Mouse (Mus musculus): Measurements from ENCODE around the gene Serpinc1. TPM values are rescaled to one million over a fixed set of nuclear protein-coding genes. Genes with fewer than 3 reads are reported as not detected.
A peak's percentile ranks its signal among the peaks of the same experiment; 100 is the strongest.

The Serpinc1 gene
- total and polyA plus RNA-seq, 3 experiments = 0.13 to 1.3 (median 1.2) TPM

DNA sequence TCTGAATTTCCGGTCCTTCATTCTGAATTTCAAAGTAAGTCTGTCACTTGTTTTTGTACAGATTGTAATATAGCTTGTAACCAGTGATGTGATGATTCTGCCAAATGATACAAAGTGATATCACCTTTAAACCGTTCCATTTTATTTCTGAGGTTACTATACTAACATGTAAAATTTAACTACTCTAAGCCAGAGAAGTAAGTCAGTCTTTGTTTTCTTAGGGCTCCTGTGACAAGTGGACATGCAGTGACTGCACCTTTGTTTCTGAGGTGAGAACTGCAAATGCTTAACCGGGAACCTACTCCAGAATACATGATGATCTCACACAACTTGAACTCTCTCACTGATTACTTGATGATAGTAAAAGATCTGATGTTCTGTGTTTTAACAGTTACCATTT, 59.6 kb downstream of the Serpinc1 start:
- peaks cover 57% of the 10 kb centered on the region for H3K36me3 ChIP-seq (replicated peaks)
- no peaks in the 10 kb centered on the region for H3K9me3 ChIP-seq (replicated peaks)
- ATAC-seq (ENCODE audit: extremely low read depth, insufficient number of reproducible peaks, low FRiP score, poor library complexity, severe bottlenecking) = no peak
- peaks cover 28% of the 10 kb centered on the region for H3K4me1 ChIP-seq (ENCODE audit: insufficient read depth, low read depth, low read length)
- no peak for DNase-seq (ENCODE audit: low spot score)
- no peak for TF ChIP-seq TAL1 (conservative IDR thresholded peaks at IDR 0.05; ENCODE audit: low read depth, low read length)
- TF ChIP-seq GATA1 (IDR thresholded peaks at IDR 0.05; ENCODE audit: borderline replicate concordance, low read length) = no peak
- no peak for TF ChIP-seq GATA2 (IDR thresholded peaks at IDR 0.05; ENCODE audit: borderline replicate concordance, low read depth, low read length)
- no peak for TF ChIP-seq CTCF (IDR thresholded peaks at IDR 0.05; ENCODE audit: low read depth, low read length)
- no peak for TF ChIP-seq POLR2AphosphoS5 (IDR thresholded peaks at IDR 0.05; ENCODE audit: insufficient replicate concordance, low read depth, low read length)
- peak overlapping the region; percentile 91 for H3K4me3 ChIP-seq (ENCODE audit: low read depth, low read length)
- H3K27me3 ChIP-seq (ENCODE audit: insufficient read depth, low read length) = no peaks in the 10 kb centered on the region

DNA sequence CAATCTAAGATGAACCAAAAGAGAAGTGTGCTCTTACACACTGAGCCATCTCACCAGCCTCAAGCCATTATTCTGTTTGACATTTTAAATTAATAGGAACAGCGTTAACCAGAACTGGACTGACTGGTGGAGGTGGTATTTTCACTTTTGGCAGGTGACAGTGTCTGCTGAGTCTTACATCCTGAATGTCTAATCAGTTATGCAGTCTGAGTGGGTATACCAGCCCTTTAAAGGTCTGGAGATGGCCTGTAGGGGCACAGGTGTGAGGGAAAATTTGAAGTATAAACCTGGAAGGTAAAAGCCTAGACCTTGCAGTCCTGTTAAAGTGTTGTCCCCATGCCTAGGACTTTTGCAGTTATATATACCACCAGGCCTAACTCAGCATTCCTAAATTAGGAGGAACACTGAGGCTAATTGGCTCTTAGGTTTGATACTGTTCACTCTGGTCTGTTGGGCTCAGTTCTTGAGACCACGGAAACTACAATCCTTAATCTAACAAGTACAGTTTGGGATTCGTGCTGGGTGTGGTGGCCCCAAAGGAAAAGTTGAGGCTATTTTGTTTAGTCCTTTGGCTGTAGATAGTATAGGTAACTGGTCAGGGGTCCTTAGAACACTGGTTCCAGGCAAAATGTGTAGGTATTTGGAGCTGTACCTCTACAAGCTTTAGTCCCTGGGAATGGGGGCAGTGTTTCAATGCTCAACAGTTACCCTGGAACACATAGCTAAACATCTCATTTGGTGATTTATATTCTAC, 60.8 kb downstream of the Serpinc1 start:
- Histone ChIP-seq H3K27me3 (ENCODE audit: insufficient read depth, low read length) (no peaks in the 10 kb centered on the region), H3K4me3 (ENCODE audit: low read depth, low read length) (no peak overlapping the region), H3K4me1 (ENCODE audit: insufficient read depth, low read depth, low read length) (peaks cover 17% of the 10 kb centered on the region), H3K36me3 (replicated peaks) (peaks cover 68% of the 10 kb centered on the region), H3K9me3 (replicated peaks) (no peaks in the 10 kb centered on the region)
- TF ChIP-seq TAL1 (conservative IDR thresholded peaks at IDR 0.05; ENCODE audit: low read depth, low read length) = no peak
- TF ChIP-seq POLR2AphosphoS5 (IDR thresholded peaks at IDR 0.05; ENCODE audit: insufficient replicate concordance, low read depth, low read length) = no peak
- TF ChIP-seq GATA2 (IDR thresholded peaks at IDR 0.05; ENCODE audit: borderline replicate concordance, low read depth, low read length) = no peak
- TF ChIP-seq GATA1 (IDR thresholded peaks at IDR 0.05; ENCODE audit: borderline replicate concordance, low read length) = no peak
- TF ChIP-seq CTCF (IDR thresholded peaks at IDR 0.05; ENCODE audit: low read depth, low read length) = no peak
- DNase-seq (ENCODE audit: low spot score) (no peak), ATAC-seq (ENCODE audit: extremely low read depth, insufficient number of reproducible peaks, low FRiP score, poor library complexity, severe bottlenecking) (no peak)

DNA sequence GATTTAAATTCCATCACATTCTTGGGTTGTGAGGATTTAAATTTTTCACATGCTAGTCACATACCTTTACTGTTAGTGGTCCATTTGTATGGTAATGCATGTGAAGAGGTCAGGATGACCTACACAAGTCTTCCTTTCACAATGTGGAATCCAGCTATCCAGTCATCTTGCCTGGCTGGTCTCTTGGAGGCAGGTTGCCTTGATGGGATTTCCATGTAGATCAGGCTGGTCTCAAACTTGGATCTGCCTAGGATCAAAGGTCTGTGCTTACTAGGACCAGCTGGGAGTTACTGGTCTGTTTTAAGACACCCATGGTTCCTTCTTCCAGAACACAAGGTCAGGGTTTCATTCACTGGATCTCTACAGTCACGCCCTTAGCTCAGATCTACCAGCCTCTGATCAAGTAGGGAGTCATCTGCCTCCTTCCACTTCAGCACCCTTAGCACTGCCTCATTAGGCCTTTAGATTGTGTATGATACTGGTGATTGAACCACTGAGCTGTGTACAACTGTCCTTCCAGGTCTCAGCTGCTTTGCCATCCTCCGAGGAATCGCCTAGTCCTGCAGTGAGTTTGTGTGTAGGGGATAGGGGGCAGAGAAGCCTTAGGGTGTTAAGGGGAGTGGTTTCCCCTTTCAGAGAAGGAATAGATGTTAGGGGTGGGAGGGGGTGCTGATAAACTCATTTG, 61.5 kb downstream of the Serpinc1 start:
- H3K27me3 ChIP-seq (ENCODE audit: insufficient read depth, low read length) = no peaks in the 10 kb centered on the region
- no peak overlapping the region for H3K4me3 ChIP-seq (ENCODE audit: low read depth, low read length)
- peaks cover 76% of the 10 kb centered on the region for H3K36me3 ChIP-seq (replicated peaks)
- DNase-seq (ENCODE audit: low spot score) (peak; percentile 4), ATAC-seq (ENCODE audit: extremely low read depth, insufficient number of reproducible peaks, low FRiP score, poor library complexity, severe bottlenecking) (peak; percentile 58)
- TF ChIP-seq POLR2AphosphoS5 (IDR thresholded peaks at IDR 0.05; ENCODE audit: insufficient replicate concordance, low read depth, low read length) (peak; percentile 98), GATA1 (IDR thresholded peaks at IDR 0.05; ENCODE audit: borderline replicate concordance, low read length) (no peak)
- peaks cover 16% of the 10 kb centered on the region for H3K4me1 ChIP-seq (ENCODE audit: insufficient read depth, low read depth, low read length)
- H3K9me3 ChIP-seq (replicated peaks) = no peaks in the 10 kb centered on the region

DNA sequence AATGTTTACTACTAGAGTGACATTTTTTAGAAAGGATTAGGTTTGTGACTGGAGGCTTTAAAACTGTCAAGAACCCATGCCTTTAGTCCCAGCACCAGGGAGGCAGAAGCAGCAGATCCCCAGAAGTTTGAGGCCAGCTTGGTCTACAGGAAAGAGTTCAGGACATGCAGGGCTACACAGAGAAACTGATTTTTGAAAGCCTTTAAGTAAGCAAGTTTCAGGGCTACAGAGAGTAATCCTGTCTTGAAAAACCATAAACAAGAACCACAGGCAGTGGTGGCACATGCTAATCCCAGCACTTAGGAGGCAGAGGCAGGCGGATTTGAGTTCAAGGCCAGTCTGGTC, 62.0 kb downstream of the Serpinc1 start:
- ATAC-seq (ENCODE audit: extremely low read depth, insufficient number of reproducible peaks, low FRiP score, poor library complexity, severe bottlenecking) (peak; percentile 10; the same call in 1 of the 2 replicates), DNase-seq (ENCODE audit: low spot score) (no peak)
- H3K9me3 ChIP-seq (replicated peaks) = no peaks in the 10 kb centered on the region
- H3K36me3 ChIP-seq (replicated peaks) = peaks cover 77% of the 10 kb centered on the region
- H3K4me3 ChIP-seq (ENCODE audit: low read depth, low read length) = no peak overlapping the region
- TF ChIP-seq GATA2 (IDR thresholded peaks at IDR 0.05; ENCODE audit: borderline replicate concordance, low read depth, low read length) (no peak), TAL1 (conservative IDR thresholded peaks at IDR 0.05; ENCODE audit: low read depth, low read length) (no peak), CTCF (IDR thresholded peaks at IDR 0.05; ENCODE audit: low read depth, low read length) (no peak), POLR2AphosphoS5 (IDR thresholded peaks at IDR 0.05; ENCODE audit: insufficient replicate concordance, low read depth, low read length) (peak; percentile 12; the same call in 1 of the 2 replicates)
- no peaks in the 10 kb centered on the region for H3K27me3 ChIP-seq (ENCODE audit: insufficient read depth, low read length)
- H3K4me1 ChIP-seq (ENCODE audit: insufficient read depth, low read depth, low read length) = peaks cover 16% of the 10 kb centered on the region

DNA sequence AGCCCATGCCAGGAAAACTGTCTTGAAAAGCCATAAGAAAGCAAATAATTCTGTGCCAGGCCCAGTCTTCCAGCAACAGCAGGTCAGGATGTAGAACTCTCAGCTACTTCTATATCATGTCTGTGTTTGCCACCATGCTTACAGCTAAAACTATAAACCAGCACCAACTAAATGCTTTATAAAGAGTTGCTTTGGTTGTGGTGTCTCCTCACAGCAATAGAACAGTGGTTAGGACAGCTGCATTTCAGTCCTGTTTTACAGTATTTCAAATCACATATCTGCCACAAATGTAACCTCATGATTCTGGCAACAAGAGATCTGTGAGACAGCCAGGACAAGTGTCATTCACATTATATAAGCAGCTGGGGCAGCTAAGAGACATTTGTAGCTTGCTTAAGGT, 62.5 kb downstream of the Serpinc1 start:
- H3K9me3 ChIP-seq (replicated peaks) = no peaks in the 10 kb centered on the region
- peak; percentile 83; the same call in 1 of the 2 replicates for TF ChIP-seq POLR2AphosphoS5 (IDR thresholded peaks at IDR 0.05; ENCODE audit: insufficient replicate concordance, low read depth, low read length)
- no peak for TF ChIP-seq GATA2 (IDR thresholded peaks at IDR 0.05; ENCODE audit: borderline replicate concordance, low read depth, low read length)
- no peaks in the 10 kb centered on the region for H3K27me3 ChIP-seq (ENCODE audit: insufficient read depth, low read length)
- ATAC-seq (ENCODE audit: extremely low read depth, insufficient number of reproducible peaks, low FRiP score, poor library complexity, severe bottlenecking) (no peak), DNase-seq (ENCODE audit: low spot score) (no peak)
- no peak overlapping the region for H3K4me3 ChIP-seq (ENCODE audit: low read depth, low read length)
- H3K36me3 ChIP-seq (replicated peaks) = peaks cover 77% of the 10 kb centered on the region
- peaks cover 16% of the 10 kb centered on the region for H3K4me1 ChIP-seq (ENCODE audit: insufficient read depth, low read depth, low read length)

DNA sequence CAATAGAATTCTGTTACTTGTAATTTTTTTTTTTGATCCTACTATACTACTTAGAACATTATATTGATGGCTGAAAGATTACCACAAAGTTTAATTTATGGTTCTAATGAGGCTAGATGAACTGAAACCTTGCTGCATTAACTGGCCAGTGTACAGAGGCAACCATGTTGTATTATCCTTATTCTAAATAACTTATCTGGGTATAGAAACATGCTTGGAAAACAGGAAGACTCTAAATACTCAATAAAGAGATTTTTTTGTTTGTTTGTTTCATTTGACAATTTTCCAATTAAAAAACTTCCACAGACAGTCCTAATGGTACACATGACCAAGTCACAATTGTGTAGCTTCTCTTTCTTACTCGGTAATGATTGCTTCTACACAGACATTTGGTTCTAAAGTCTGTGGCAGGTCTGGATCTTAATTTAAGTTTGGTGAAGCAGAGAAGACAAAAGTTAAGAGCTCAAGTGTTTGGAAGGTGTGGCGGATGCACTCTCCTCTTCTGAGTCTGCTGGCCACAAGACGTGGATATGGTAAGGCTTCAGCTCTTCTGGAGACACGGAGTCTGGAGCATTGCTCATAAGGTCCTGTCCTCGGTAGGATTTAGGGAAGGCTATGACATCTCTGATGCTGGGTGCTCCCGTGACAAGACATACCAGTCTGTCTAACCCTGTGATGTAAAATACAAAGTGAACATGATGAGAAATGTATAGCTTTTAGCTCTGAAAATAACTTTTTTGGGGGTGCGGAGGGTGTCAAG, 63.1 kb downstream of the Serpinc1 start:
- TF ChIP-seq GATA2 (IDR thresholded peaks at IDR 0.05; ENCODE audit: borderline replicate concordance, low read depth, low read length) (no peak), TAL1 (conservative IDR thresholded peaks at IDR 0.05; ENCODE audit: low read depth, low read length) (no peak), CTCF (IDR thresholded peaks at IDR 0.05; ENCODE audit: low read depth, low read length) (no peak), GATA1 (IDR thresholded peaks at IDR 0.05; ENCODE audit: borderline replicate concordance, low read length) (no peak), POLR2AphosphoS5 (IDR thresholded peaks at IDR 0.05; ENCODE audit: insufficient replicate concordance, low read depth, low read length) (peak; percentile 93; the same call in 1 of the 2 replicates)
- no peaks in the 10 kb centered on the region for H3K27me3 ChIP-seq (ENCODE audit: insufficient read depth, low read length)
- H3K36me3 ChIP-seq (replicated peaks) = peaks cover 77% of the 10 kb centered on the region
- H3K4me1 ChIP-seq (ENCODE audit: insufficient read depth, low read depth, low read length) = peaks cover 16% of the 10 kb centered on the region
- no peak overlapping the region for H3K4me3 ChIP-seq (ENCODE audit: low read depth, low read length)
- H3K9me3 ChIP-seq (replicated peaks) = no peaks in the 10 kb centered on the region
- DNase-seq (ENCODE audit: low spot score) = no peak
- no peak for ATAC-seq (ENCODE audit: extremely low read depth, insufficient number of reproducible peaks, low FRiP score, poor library complexity, severe bottlenecking)

Data from G1E (cell line).